Mouse (Mus musculus): ENCODE results near the gene Zfp609. TPM values are rescaled to one million over a fixed set of nuclear protein-coding genes. Genes with fewer than 3 reads are reported as not detected.

Gene Zfp609
- total RNA-seq, 2 experiments from 2014 or later = 56.2 to 58.6 TPM

Other genes with a start within 250 kb of the Zfp609 start
- 10 to 100 TPM in 1 of 2 experiments, 1 to 10 TPM in 1; 7.7 to 11.7 TPM for gene Plekho2, start 247.5 kb downstream of the Zfp609 start, total RNA-seq (2021)
- under 1 TPM in 1 of 2 experiments, not detected in 1; 0.12 TPM for gene Pif1, start 240.4 kb downstream of the Zfp609 start, total RNA-seq (2021)
- gene Rbpms2, start 197.9 kb downstream of the Zfp609 start, total RNA-seq (2021) = 1 to 10 TPM; 2.2 to 3.2 TPM
- gene Oaz2, start 159.6 kb downstream of the Zfp609 start, total RNA-seq (2021) = 100 to 1,000 TPM; 215 to 217 TPM
- gene Pclaf, start 62.7 kb upstream of the Zfp609 start, total RNA-seq (2021) = not detected
- gene Trip4, start 81.2 kb upstream of the Zfp609 start, total RNA-seq (2021) = 10 to 100 TPM; 36.9 to 42.2 TPM
- 10 to 100 TPM; 38.1 to 40.1 TPM for gene Csnk1g1, start 81.4 kb upstream of the Zfp609 start, total RNA-seq (2021)
- gene Ppib, start 232.7 kb upstream of the Zfp609 start, total RNA-seq (2021) = 100 to 1,000 TPM; 195 to 196 TPM
- 1 to 10 TPM; 5.9 to 6.1 TPM for gene Snx22, start 242.2 kb upstream of the Zfp609 start, total RNA-seq (2021)

Measured in layer of hippocampus, adult 18-20 months (tissue).